Mouse (Mus musculus) T-cell, adult 2 months (primary cell): ENCODE measurements around the gene Zfp846.
"Not testable (repeated sequence)": the region's sequence is repeated elsewhere in the genome, so short reads cannot be mapped to it uniquely, and the experiment has no call there.

Experiments
- DNase-seq: peaks from one replicate; pipeline ENCODE4 v3.0.0; 2022; ENCODE audit warnings: low spot score

The Zfp846 gene

DNA sequence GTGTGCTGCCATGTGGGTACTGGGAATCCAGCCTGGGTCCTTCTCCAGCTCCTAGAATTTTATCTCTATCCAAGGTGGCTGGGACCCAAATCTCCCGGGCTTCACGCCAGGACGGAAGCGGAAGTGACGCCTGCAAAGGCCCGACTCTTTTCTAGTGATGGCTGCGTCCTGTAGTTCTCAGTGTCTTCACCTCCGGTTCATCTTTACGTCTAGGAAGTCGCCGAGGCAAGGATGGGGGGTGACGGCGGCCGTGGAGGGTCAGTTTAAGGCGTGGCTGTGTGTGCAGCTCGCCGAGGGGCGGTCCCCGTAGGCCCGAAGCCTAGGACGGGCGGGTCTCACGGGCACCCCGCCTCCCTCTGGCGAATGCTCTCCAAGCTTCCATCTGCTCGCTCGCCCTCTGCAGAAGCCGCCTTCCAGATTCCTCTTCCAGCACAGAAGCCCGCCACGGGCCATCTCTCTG lies at the start of gene Zfp846:
Zfp846 (plus strand) TSS at position 117 of the 460 bp plus-strand sequence.
- DNase-seq, result peak; percentile 95

DNA sequence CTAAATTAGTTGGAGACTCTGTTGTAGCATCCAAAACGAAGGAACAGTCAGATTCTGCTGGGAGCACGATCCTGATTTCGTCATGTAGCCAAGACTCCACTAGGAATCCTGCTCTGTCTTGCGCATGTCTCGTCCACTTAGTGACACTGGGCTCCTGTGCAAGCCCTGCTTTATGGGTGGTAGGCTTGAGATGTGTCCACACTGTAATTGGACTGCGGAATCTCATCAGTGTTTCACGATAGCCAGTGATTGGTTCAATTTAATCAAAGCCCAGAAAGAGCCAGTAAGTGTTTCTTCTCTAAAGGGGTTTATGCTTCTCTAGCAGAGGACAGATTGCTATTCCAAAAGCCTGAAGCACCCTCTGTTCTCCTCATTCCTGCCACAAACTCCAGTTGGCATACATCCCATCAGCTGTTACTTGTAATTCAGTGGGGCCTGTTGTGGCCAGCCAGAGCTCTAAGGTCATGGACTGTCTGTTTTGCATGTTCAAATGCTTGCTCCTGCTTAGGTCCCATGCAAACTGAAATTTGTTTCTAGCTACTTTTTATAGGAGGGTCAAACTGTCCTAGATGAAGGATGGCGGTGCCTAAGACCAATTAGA lies 46.7 kb upstream of the Zfp846 start:
- no peak for DNase-seq

DNA sequence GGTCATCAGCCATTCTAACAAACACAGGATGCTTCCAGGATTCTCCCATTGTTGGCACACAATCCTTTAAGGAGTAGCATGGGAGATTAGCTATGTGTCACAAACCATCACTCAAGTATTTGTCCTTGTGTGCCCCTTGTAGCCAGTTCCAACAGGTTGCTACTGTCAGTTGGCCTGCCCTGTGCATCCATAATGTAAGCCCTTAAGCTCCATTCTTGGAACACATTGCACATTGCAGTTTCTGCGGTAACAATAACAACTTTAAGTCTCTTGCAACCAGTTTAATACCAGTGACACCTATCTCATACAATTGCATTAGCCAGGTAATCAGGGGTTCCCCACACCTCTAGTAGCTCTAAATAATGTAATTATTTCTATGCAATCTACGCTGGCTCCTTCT lies 44.5 kb upstream of the Zfp846 start:
- no peak for DNase-seq

DNA sequence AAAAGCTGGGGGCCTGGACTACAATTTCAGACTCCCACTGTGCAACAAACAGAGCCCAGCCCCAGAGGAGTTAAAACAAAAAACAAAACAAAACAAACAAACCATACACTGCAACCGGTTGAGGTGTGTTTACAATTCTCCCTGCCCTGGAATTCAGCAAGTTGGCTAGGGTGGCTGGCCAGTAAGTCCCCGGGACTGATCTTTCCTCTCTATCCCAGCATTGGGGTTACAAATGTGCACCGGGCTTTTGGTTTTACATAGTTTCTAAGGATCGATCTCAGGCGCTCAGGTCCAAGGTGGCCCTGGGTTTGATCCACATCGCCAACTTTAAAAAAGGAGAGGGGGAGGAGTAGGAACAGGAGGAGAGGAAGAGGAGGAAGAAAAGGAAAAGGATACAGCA lies 37.6 kb upstream of the Zfp846 start:
- DNase-seq, result no peak

DNA sequence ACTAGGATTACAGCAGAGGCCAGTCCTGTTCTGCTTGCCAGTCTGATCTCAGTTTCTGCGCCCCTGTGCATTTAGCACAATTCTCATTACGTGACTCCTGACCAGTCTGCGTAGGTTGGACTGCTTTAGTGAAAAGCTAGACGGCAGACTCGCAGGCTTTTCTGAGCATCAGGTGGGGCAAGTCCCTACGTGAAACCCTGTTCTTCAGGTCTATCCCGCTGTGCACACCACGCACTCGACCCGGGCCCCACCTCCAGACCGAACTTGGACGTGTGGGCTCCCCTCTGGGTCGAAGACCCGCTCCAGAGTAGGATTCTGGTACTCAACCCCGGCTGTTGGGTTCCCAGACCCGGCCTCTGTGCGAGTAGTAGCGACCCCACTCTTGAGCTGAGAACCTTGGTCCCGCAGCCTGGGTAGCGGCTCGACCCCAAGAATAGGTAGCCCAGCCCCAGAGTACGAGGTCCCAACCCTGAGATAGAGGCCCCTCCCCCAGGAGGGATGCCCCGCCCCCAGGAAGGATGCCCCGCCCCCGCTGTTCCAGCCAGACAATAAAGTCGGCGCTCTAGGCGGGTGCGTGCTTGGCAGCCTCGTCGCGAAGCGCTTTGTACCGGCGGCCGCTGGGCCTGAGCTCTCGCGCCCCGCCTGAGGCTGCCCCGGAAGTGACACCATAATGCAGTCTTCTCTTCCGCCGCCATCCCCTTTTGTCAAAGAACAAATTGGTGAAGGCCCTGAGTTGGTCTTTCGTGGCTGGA lies 36.8 kb upstream of the Zfp846 start:
- peak; percentile 81 for DNase-seq

DNA sequence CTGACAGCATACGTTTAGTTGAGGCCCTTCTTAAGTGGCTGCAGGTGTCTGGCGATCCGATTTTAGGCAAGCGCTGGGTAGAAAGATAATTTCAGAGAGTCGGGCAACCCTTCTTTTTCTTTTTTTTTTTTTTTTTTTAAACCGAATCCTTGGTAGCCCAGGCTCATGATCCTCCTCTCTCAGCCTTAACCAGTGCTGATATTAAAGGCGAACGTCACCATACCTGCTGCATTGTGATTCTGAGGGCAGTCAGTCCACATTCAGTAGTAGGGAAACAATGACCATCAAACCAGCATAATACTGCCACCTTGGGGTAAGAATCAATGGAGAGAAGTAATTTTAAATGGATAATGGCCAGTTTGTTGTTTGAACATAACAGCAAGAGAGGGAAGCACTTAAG lies 35.9 kb upstream of the Zfp846 start:
- no peak for DNase-seq

DNA sequence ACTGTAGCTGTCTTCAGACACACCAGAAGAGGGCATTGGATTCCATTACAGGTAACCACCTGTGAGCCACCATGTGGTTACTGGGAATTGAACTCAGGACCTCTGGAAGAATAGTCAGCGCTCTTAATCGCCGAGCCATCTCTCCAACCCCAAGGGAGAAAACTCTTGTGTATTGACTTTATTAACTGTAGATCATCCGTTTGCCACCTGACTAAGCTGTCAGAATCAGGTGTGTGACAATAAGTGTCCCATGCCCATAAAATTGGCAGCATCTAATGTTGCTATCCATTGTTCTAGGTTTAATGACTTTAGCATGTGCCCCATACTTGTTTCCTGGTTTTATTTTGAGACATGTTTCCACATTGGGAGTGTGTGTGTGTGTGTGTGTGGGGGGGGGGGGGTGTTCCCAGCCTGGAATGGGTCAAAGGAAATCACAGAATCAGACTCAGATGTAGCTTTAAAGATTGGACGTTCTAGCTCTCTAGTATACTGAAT lies 29.3 kb upstream of the Zfp846 start:
- no peak for DNase-seq

DNA sequence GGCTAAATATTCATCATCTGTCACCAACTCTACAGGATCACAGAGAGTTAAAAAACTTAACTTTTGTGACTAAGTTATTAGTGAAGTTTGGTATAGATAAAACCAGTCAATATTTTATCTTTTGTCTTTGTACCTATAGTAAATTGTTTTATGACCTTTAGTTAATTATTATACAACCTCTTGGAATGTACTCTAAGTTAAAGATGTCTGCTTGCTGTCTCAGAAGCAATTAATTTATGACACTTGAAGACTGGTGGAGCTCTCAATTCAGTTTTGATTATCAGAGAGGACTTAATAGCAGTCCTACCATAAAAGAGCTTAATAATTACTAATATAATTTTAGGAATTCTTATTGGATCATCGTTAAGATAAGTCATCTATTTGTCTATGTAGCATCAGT lies 28.4 kb upstream of the Zfp846 start:
- no peak for DNase-seq

DNA sequence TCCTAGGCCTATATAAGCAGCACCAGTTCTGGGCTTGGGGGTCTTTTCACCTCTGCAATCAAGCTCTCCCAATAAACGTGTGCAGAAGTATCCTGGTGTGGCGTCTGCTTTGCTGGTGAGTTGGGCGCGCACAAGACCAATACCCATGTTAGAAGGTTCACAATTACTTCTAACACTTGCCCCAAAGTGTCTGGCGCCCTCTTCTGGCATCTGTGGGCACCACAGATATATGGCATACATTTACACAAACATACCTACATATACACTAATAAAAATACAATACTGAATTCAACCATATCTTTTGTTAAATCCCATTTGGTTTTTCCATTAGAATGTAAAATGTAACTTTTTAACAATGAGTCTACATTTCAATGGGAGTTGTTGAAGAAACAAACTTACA lies 18.9 kb upstream of the Zfp846 start:
- DNase-seq, result no peak

DNA sequence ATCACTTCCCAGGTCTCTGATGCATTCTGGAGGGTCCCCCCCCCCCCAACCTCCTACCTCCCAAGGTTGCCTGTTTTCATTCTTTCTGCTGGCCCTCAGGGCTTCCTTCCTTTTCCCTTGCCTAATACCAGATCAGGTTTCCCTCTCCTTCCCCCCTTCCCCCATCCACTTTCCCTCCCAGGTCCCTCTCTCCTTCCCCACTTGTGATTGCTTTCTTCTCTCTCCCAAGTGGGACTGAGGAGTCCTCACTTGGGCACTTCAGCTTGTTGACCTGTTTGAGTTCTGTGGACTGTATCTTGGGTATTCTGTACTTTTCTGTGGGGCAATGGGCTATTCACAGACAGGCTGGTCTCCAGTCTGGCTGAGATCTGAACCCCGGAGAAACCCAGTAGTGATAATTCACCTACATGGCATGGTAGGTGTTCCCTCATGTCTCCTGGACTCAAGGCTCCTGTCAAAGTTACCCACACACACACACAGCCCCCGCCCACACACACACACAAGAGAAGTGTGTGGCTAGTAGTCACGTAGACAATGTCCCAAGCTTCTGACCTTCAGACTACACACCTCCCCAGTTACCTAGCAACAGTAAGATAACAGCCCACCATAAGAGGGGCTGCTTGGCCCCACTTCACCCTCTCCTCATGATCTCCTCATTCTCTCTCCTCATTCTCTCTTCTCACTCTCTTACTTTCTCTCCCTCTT lies 15.6 kb upstream of the Zfp846 start:
- not testable (repeated sequence) for DNase-seq

DNA sequence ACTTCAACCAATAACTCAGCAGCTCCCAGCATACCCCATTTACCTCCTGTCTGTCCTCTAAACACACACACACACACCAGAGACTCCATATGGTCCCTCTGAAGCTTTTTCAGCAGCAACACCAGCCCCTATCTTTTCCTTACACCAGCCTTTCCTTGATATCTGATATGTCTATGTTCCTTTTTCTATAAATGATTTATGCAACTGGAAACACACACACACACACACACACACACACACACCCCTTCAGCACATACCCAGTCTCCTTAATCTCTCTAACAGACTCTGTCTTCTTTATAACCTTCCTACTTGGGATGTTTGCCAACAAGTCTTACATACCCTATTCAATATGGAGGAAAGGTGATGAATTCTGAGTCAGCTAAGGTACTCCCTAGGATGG lies 10.0 kb upstream of the Zfp846 start:
- no peak for DNase-seq

DNA sequence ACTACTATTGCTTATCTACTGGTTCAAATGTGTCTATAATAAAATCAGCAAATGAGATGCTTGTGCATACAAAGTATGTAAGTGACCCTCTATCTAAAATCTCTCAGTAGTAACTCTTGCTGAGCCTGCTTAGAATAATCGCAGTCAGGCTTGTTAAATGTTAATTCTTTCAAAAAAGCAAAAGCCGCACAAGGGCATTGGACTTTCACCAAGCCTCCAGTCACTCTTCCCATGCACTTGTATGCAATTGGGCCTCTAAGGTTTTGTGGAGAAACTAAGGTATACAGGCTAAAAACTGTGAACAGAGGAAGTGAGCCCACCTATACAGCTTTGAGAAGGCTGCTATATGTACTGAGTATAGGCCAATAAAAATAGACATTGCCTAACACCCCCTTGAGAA lies 4.5 kb upstream of the Zfp846 start:
- DNase-seq, result no peak

DNA sequence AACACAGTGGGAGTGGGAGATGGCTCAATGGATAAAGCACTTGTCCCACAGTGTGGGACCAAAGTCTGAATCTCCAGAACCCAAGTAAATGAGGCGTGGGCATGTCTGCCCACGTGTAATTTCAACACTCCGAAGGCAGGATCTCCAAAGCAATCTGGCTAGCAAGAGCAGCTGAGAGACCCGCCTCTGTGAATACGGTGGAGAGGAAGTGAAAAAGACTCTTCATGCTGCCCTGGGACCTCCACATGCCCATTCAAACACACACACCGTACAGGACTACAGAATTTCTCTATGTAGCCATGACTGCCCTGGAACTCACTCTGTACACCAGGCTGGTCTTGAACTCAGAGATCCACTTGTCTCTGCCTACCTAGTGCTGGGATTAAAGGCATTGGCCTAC lies 20.2 kb downstream of the Zfp846 start:
- no peak for DNase-seq

DNA sequence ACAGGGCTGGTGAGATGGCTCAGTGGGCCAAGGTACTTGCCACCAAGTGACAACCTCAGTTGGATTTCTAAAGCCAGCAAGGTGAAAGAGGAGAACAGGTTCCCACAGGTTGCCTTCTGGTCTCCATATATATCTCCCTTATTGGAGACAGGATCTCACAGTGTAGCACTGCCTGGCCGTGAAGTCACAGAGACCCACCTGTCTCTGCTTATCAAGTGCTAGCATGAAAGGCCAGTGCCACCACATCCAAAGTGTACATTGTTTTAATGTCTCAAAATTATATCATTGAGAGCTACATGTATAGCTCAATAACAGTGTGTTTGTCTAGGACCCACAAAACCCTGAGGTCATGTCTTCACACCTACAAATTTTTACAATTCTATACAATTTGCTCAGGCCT lies 25.2 kb downstream of the Zfp846 start:
- DNase-seq, result no peak

DNA sequence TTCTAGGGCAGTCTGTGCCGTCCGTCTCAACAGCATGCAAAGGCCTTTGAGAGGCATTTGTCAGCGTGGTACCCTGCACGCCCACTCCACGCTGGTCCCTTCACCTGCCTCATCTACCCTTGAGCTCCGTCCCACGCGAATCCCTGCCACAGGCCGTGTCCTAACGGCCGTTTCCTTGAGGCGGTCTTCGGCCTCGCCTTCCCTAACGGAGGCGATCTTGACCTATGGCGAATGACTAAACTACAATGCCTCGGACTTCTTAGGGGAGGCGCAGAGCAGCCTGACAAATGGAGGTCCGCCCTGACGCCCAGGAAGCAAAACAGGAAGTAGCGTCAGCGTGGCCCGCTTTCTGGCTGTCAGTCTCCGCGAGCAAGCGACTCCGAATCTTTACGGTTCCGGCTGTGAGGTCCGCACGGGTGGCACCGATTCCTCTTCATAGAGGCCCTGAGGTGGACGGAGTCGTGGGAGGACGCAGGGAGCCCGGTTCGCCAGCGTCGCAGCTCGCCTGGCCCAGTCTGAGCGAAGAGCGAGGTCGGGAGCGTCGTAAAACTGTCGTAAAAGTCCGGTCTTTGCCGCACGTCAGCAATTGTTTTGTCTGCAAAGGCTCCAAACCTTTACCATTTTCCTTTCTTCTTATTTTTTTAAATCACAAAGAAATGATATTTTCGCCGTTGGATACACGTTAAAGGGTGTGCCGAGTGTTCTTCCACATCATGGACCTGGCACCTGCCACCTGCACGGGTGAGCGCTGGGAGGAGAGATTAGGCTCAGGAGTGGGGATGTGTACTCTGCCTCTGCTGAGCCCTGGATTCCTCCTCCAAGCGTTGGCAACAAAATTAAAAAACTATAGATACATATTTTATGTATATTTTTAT lies 26.2 kb downstream of the Zfp846 start:
- peak; percentile 90 for DNase-seq

DNA sequence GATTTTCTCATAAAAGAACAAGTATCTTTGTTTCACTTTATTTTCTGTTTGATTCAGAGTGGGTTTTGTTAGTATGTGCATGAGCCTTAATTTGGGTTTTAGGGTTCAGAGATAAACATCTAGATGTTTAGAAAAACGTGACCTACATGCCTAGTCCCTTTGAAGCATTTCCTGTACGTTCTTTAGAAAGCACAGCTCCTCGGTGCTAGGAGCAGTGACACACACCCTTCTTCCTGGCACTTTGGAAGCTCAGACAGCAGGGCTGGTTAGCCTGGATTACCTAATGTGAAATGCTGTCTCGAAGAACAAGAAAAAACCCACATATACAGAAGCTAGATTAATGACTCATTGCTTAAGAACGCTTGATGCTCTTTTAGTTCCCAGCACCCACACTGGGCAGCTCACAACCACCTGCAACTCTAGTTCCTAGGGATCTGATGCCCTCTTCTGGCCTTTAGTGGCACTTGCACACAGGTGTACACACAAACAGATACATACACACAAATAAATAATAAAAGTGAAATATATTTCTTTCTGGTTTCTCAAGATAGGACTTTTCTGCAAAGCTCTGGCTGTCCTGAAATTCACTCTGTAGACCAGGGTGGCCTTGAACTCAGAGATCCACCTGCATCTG lies 28.9 kb downstream of the Zfp846 start:
- DNase-seq, result peak; percentile 26

DNA sequence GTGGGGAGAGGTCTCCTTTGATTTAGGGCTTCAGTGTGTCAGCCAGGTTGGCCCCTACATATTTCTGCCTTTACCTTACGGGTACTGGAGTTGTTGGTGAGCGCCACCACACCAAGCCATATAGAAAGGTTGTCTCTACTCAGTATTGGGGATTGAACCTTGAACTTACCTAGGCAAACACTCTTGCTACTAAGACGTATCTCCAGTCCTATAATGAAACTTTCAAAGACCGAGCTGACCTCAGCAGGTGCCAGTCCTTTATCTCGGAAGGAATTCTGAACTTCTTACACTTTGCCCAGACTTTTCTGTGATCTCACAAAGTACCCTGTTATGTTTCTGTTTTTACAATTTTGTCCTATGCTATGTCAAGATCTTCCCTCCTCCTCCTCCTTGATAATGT lies 30.9 kb downstream of the Zfp846 start:
- no peak for DNase-seq

DNA sequence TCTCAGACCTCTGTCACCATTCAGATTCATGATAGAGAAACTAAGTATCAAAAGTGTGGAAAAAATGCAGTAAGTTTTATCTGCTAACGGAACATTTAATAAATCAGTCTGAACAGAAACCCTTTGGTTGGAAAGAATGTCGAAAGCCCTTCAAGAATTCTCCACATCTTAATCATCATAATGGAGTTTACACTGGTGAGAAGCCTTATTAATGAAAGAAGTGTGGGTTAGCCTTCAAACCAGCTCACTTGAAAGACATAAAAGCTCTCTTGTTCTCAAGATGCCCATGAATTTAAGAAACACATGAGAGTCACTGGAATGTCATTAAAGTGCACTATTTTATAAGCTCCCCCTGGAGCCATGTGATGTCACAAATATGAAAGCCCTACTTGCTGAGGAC lies 35.6 kb downstream of the Zfp846 start:
- no peak for DNase-seq

DNA sequence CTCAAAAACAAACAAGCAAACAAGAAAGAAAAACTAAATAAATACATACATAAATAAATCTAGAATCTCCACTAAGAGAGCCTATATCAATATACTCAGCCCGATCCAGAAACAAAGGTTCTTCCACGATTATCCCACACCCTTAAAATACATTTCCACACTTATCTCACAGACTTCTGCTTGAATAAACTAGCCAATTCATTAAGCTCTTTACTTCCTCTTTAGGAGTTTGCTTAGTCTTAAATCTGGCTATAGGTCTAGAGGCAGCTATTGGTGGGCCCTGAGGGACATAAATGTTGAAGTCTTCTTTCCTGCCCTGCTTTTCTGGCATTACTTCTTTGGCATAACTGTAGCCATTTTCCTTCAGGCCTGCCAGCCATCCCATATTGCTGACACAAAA lies 50.2 kb downstream of the Zfp846 start:
- DNase-seq, result no peak

DNA sequence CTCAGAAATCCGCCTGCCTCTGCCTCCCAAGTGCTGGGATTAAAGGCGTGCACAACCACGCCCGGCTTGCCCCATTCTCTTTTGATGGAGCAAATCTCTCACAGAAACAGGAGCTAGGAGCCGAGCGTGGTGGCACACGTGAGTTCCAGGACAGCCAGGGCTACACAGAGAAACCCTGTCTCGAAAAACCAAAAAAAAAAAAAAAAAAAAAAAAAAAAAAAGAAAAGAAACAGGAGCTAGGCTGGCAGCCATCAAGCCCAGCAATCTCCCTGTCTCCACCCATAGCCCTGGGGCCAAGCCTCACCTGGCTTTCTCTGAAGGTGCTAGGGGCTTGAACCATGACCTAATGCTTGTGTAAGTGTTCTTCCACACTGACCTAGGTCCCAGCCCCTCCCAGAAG lies 54.6 kb downstream of the Zfp846 start:
- DNase-seq, result not testable (repeated sequence)

DNA sequence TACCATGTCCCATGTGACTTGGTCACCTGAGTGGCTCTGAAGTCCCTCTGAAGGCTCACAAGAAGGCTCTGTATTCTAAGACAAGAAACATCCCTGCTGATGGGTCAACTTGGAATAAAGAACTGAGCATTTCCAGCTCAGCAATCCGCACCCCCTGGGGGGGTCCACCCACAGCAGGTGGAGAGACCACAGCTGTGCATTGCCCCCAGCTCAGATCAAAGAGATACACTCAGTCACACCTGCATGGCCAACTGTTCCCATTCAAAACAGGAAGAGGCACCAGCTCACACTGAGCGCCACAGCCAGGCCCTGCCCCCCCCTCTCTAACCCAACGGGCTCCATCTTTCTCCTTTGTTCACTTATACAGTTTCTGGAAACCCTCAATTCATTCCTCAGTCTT lies 55.2 kb downstream of the Zfp846 start:
- peak; percentile 71 for DNase-seq

DNA sequence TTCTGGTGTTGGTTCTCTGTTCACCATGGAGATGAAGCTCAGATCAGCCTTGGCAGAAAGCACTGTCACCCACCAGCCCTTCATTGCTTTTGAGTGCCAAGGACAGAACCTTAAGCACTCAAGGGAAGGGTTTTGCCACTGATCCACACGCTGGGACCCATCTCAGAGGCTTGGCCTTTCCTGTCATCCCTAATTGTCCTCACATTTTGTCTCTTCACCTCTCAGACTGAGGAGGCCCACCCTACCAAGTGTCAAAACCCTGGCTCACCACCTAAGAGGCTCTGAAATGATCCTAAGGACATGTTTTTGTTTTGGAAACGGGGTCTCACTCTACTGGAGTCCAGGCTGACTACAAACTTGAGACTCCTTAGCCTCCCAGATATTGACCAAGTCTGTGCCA lies 55.7 kb downstream of the Zfp846 start:
- no peak for DNase-seq
